ENCODE assay signal across 24 mouse cellular contexts in genomic region chr10:28590822-28591221, GRCm38 (mm10).
"Had no signal": no experiment of that assay in that cellular context is flagged by ENCODE, and none has a peak within 500 bp of the region (broad histone marks: within the 10 kb centered on the region; RNA-seq: fewer than 3 reads in every experiment).

No protein-coding gene starts in this region.

- H3K9me3 ChIP-seq: lung, embryonic 15.5 days; megakaryocyte, embryonic 14.5 days; neural tube, embryonic 12.5 days; neural tube, embryonic 15.5 days had no signal

- H3K4me1 ChIP-seq: lung, embryonic 15.5 days; neural tube, embryonic 12.5 days; neural tube, embryonic 15.5 days had no signal

- H3K4me2 ChIP-seq: lung, embryonic 15.5 days; midbrain, embryonic 11.5 days; neural tube, embryonic 12.5 days; neural tube, embryonic 15.5 days had no signal

- ATAC-seq: intestine, embryonic 16.5 days had no signal

- H3K27ac ChIP-seq: kidney, postnatal 0 days; layer of hippocampus, adult 2 months; left cerebral cortex, adult 2 months; lung, embryonic 15.5 days; neural tube, embryonic 12.5 days; neural tube, embryonic 15.5 days; stomach, postnatal 0 days had no signal

- H3K4me3 ChIP-seq: layer of hippocampus, adult 2 months; left cerebral cortex, adult 2 months; lung, embryonic 15.5 days; megakaryocyte, embryonic 14.5 days; neural tube, embryonic 12.5 days; neural tube, embryonic 15.5 days had no signal

- DNase-seq: kidney, adult 18-20 months; kidney, postnatal 25 days; layer of hippocampus, adult 9-11 months; layer of hippocampus, postnatal 36 days; lung, adult 18-20 months; lung, postnatal 10 days; lung, postnatal 36 days; midbrain, embryonic 14.5 days; right cerebral cortex, adult 18-20 months; right cerebral cortex, postnatal 14 days; right cerebral cortex, postnatal 4 days; thymus, adult 2 months; thymus, postnatal 14 days; thymus, postnatal 4 days had no signal

- H3K27me3 ChIP-seq: lung, embryonic 15.5 days; megakaryocyte, embryonic 14.5 days; neural tube, embryonic 12.5 days; neural tube, embryonic 15.5 days had no signal

- H3K9ac ChIP-seq: lung, embryonic 15.5 days; neural tube, embryonic 12.5 days; neural tube, embryonic 15.5 days had no signal
